Mouse (Mus musculus) lung, postnatal 0 days (tissue): ENCODE results near the gene Foxn4. TPM values are rescaled to one million over a fixed set of nuclear protein-coding genes. Genes with fewer than 3 reads are reported as not detected.

Experiments used
- ATAC-seq: fragments of 200-750 bp; cut with Nextera tagmentation; 2 replicates; pipeline ENCODE4 v1.8.0; 2017; ENCODE audit warnings: moderate library complexity
- DNase-seq: peaks from one replicate; pipeline ENCODE4 v3.0.0-alpha.2; 2016; ENCODE audit warnings: low spot score
- H3K27ac ChIP-seq: fragments of 300-500 bp; sonication (generic); 2 replicates; pipeline ENCODE4 v1.5.1; 2014; ENCODE audit warnings: antibody characterized with exemption, mild to moderate bottlenecking, low read length, mixed read lengths
- H3K27me3 ChIP-seq: fragments of 300-500 bp; sonication (generic); replicated peaks from 2 replicates; pipeline ENCODE4 v1.6.1; 2014; ENCODE audit warnings: low read length, mixed read lengths; ENCODE audit not compliant: insufficient read depth
- H3K36me3 ChIP-seq: fragments of 300-500 bp; sonication (generic); 2 replicates; pipeline ENCODE4 v1.6.1; 2014; ENCODE audit warnings: low read length, mixed read lengths; ENCODE audit not compliant: insufficient read depth
- H3K4me1 ChIP-seq: fragments of 300-500 bp; sonication (generic); 2 replicates; pipeline ENCODE4 v1.6.1; 2014; ENCODE audit warnings: antibody characterized with exemption, low read depth, low read length, mixed read lengths; ENCODE audit not compliant: insufficient read depth
- H3K4me2 ChIP-seq: fragments of 300-500 bp; sonication (generic); replicated peaks from 2 replicates; pipeline ENCODE4 v1.6.1; 2014; ENCODE audit warnings: low read depth, mild to moderate bottlenecking, low read length, moderate library complexity, mixed read lengths
- H3K4me3 ChIP-seq: fragments of 300-500 bp; sonication (generic); 2 replicates; pipeline ENCODE4 v1.5.1; 2014; ENCODE audit warnings: low read depth, low read length
- H3K9ac ChIP-seq: fragments of 300-500 bp; sonication (generic); replicated peaks from 2 replicates; pipeline ENCODE4 v1.6.1; 2014; ENCODE audit warnings: low read depth, mild to moderate bottlenecking
- H3K9me3 ChIP-seq: fragments of 300-500 bp; sonication (generic); 2 replicates; pipeline ENCODE4 v1.6.1; 2016; ENCODE audit warnings: low read length, mixed read lengths
- CTCF ChIP-seq: IDR thresholded peaks from 2 replicates; pipeline ENCODE4 v1.5.1; 2016; ENCODE audit warnings: antibody characterized with exemption, mild to moderate bottlenecking
- EP300 ChIP-seq: IDR thresholded peaks from 2 replicates; pipeline ENCODE4 v1.6.1; 2016; ENCODE audit warnings: antibody characterized with exemption, mild to moderate bottlenecking, control low read depth
- WGBS: fragments of 180-500 bp; shearing (Covaris S2); extraction: QIAGEN DNeasy Blood & Tissue Kit; methylation state at CpG from one replicate; pipeline ENCODE4 v1.1.7; 2014; 5-methylcytosine and 5-hydroxymethylcytosine counted together
- polyA plus RNA-seq: library from polyadenylated mRNA; unstranded; fragments of >200 nt; fragmentation: Nextera tagmentation; extraction: Ambion mirVana; gene quantifications from 2 replicates; pipeline ENCODE4 v1.2.1, GENCODE M21; 2015

The Foxn4 gene
- polyA plus RNA-seq, 1 experiment from 2014 or later, result 0.81 TPM

GRCm38 (mm10) chr5:114288874-114289273, 15.3 kb upstream of the Foxn4 start, which contains the start of gene Myo1h:
TSS of gene Myo1h (plus strand) at chr5:114289166.
- DNase-seq, result no peak
- WGBS, result 33% methylated on average over 13 of the region's 13 CpGs
- peak; percentile 37 for ATAC-seq

DNA sequence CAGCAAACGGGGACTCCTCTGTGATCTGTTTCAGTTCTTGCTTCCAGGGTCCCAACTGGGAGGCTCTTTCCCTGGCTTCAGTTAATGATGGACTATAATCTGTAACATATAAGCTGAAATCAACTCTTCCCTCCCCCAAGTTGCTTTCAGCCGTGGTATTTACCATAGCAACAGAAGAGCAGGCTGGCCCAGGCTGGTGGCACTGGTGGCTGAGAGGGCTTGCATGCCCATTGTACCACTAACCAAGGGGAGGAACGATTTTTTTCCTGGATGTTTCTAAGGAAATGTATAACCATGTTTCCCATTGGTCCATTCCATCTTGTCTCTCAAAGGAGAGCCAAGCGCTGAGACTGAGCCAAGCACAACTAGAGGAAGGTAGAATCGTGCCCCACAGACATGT, 14.8 kb upstream of the Foxn4 start:
- Histone ChIP-seq H3K4me2 (no peak overlapping the region), H3K36me3 (no peaks in the 10 kb centered on the region), H3K4me1 (no peaks in the 10 kb centered on the region), H3K9ac (no peak overlapping the region), H3K4me3 (no peak overlapping the region), H3K27ac (no peak overlapping the region), H3K9me3 (no peaks in the 10 kb centered on the region), H3K27me3 (no peaks in the 10 kb centered on the region)
- DNase-seq (no peak), ATAC-seq (no peak)
- WGBS, result 72% methylated on average over 5 of the region's 5 CpGs
- no peak for TF ChIP-seq EP300
- TF ChIP-seq CTCF, result no peak

More at GRCm38 (mm10) chr5:114288874-114289273, 15.3 kb upstream of the Foxn4 start, which contains the start of gene Myo1h:
- Histone ChIP-seq H3K9ac (no peak within 1 kb of the TSS), H3K36me3 (no peaks in the 10 kb centered on the region), H3K4me3 (no peak within 1 kb of the TSS), H3K27me3 (no peaks in the 10 kb centered on the region), H3K9me3 (no peaks in the 10 kb centered on the region), H3K27ac (no peak within 1 kb of the TSS), H3K4me2 (no peak within 1 kb of the TSS), H3K4me1 (no peaks in the 10 kb centered on the region)
- no peak for TF ChIP-seq EP300
- TF ChIP-seq CTCF, result no peak

DNA sequence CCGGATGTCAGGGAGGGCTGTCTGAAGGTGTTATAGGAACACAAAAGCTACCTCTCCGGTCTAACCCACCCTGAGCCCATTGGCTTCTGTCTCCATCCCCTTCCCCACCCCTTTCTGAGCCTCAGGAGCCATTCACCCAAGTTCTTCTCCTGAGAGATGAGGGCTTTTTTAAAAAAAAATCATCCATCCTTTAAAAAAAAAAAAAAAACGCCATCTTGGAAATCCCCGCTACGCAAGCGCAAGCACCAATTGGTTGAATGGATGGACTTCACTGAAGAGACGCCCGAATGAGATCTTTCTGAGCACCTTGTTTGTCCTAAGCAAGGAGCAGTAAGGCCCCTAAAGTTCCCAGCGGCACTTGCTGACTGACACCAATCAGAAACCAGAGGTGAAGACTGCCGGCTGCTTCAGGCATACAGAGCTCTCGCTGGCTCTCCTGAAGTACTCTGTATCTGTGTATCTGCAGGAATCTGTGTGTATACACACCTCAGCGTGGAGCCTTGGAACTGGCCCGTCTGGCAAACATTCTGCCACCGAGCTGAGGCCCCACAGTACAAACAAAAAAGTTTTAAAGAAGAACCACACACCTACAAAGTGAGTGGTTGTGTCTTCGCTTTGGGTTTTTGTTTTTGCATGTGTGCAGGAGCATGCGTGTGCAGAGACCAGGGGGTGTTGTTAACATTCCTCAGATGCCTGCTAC, 13.4 kb upstream of the Foxn4 start:
- H3K36me3 ChIP-seq, result no peaks in the 10 kb centered on the region
- H3K4me1 ChIP-seq, result no peaks in the 10 kb centered on the region
- ATAC-seq (no peak), DNase-seq (no peak)
- H3K27me3 ChIP-seq, result no peaks in the 10 kb centered on the region
- H3K27ac ChIP-seq, result no peak overlapping the region
- no peak overlapping the region for H3K9ac ChIP-seq
- no peaks in the 10 kb centered on the region for H3K9me3 ChIP-seq
- H3K4me2 ChIP-seq, result no peak overlapping the region
- no peak overlapping the region for H3K4me3 ChIP-seq
- 62% methylated on average over 16 of the region's 16 CpGs for WGBS
- TF ChIP-seq EP300, result no peak
- no peak for TF ChIP-seq CTCF

GRCm38 (mm10) chr5:114286102-114286501, 12.5 kb upstream of the Foxn4 start:
- no peak overlapping the region for H3K4me2 ChIP-seq
- ATAC-seq (no peak), DNase-seq (no peak)
- no peaks in the 10 kb centered on the region for H3K4me1 ChIP-seq
- 73% methylated on average over 4 of the region's 4 CpGs for WGBS
- H3K4me3 ChIP-seq, result no peak overlapping the region
- H3K9me3 ChIP-seq, result no peaks in the 10 kb centered on the region
- no peak overlapping the region for H3K9ac ChIP-seq
- no peaks in the 10 kb centered on the region for H3K36me3 ChIP-seq
- TF ChIP-seq EP300, result no peak
- TF ChIP-seq CTCF, result peak; percentile 37
- no peaks in the 10 kb centered on the region for H3K27me3 ChIP-seq
- no peak overlapping the region for H3K27ac ChIP-seq

- Histone ChIP-seq H3K9me3 (no peaks in the 10 kb centered on the region), H3K27me3 (no peaks in the 10 kb centered on the region), H3K27ac (no peak overlapping the region), H3K4me3 (no peak overlapping the region), H3K4me1 (no peaks in the 10 kb centered on the region), H3K9ac (no peak overlapping the region), H3K4me2 (no peak overlapping the region), H3K36me3 (no peaks in the 10 kb centered on the region)
- WGBS, result 96% methylated on average over 3 of the region's 3 CpGs
- no peak for DNase-seq
- no peak for ATAC-seq
- TF ChIP-seq CTCF, result no peak
- TF ChIP-seq EP300, result no peak
Measured at GRCm38 (mm10) chr5:114285398-114285700, 11.7 kb upstream of the Foxn4 start.

- Histone ChIP-seq H3K36me3 (no peaks in the 10 kb centered on the region), H3K27me3 (no peaks in the 10 kb centered on the region), H3K9ac (no peak overlapping the region), H3K4me1 (no peaks in the 10 kb centered on the region), H3K4me2 (no peak overlapping the region), H3K4me3 (no peak overlapping the region), H3K9me3 (no peaks in the 10 kb centered on the region), H3K27ac (no peak overlapping the region)
- DNase-seq (no peak), ATAC-seq (no peak)
- no peak for TF ChIP-seq CTCF
- no peak for TF ChIP-seq EP300
- WGBS, result 63% methylated on average over 13 of the region's 13 CpGs
Measured at GRCm38 (mm10) chr5:114284604-114285397, 11.2 kb upstream of the Foxn4 start.
